Mouse (Mus musculus): Measurements from ENCODE around the gene Ankrd35.

- no peak for TF ChIP-seq EP300 (IDR thresholded peaks at IDR 0.05)
- TF ChIP-seq CTCF (IDR thresholded peaks at IDR 0.05), result no peak
Observed at GRCm38 (mm10) chr3:96706217-96706616, 36.3 kb downstream of the Ankrd35 start.

Data from lung, postnatal 0 days (tissue).